ENCODE assay signal across 12 mouse cellular contexts in the genomic region with DNA sequence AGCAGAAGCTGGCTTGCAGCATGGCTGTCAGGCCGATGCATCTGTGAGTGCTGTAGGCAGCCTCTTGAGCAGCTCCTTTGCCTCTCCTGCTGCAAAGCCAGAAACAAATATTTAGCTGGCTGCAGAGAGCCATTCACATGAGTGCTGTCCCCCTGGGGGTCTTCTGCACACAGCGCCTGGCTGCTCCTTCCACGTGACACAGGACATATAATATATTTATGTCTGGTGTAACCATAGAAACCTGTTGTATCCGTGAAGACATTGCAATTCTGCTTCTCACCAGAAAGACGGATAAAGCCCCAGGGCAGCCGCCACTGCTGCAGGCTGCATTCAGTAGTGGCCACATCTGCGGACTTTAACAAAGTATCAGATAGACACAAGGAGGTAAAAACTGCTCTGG.
DNase-seq lines count a peak whose midpoint lies in the region; ATAC-seq and TF ChIP-seq lines count a peak whose summit lies in the region.
"Had no signal": no experiment of that assay in that cellular context is flagged by ENCODE, and none has a peak within 500 bp of the region (broad histone marks: within the 10 kb centered on the region; RNA-seq: fewer than 3 reads in every experiment).

No protein-coding gene starts in this region.

- peaks cover 5% of the 10 kb centered on the region; the same call in 1 of the 2 replicates for H3K36me3 ChIP-seq in lung, embryonic 14.5 days (ENCODE audit: insufficient read depth)
- H3K36me3 ChIP-seq in forebrain, embryonic 13.5 days (ENCODE audit: poor library complexity, severe bottlenecking), result no peaks in the 10 kb centered on the region
- H3K36me3 ChIP-seq in limb, embryonic 11.5 days (ENCODE audit: control insufficient read depth, insufficient read depth, low read length), result no peaks in the 10 kb centered on the region
- H3K36me3 ChIP-seq in neural tube, embryonic 13.5 days, result no peaks in the 10 kb centered on the region

- DNase-seq in lung, embryonic 14.5 days, result peak; percentile 68
- no peak for DNase-seq in lung, postnatal 4 days
- DNase-seq in limb, embryonic 11.5 days (ENCODE audit: low spot score), result peak; percentile 37
- no peak for DNase-seq in thymus, postnatal 14 days
- DNase-seq in heart, postnatal 36 days, result no peak
- no peak for DNase-seq in gastrocnemius, adult 2 months
- DNase-seq: cerebellum, adult 11-12 months; right cerebral cortex, postnatal 14 days; thymus, adult 2 months had no signal

- H3K9me3 ChIP-seq in lung, embryonic 14.5 days (ENCODE audit: low read depth, low read length), result no peaks in the 10 kb centered on the region
- H3K9me3 ChIP-seq in forebrain, embryonic 13.5 days (replicated peaks), result no peaks in the 10 kb centered on the region
- no peaks in the 10 kb centered on the region for H3K9me3 ChIP-seq in limb, embryonic 11.5 days (ENCODE audit: control insufficient read depth, low read length)
- no peaks in the 10 kb centered on the region for H3K9me3 ChIP-seq in neural tube, embryonic 13.5 days

- no peak overlapping the region for H3K9ac ChIP-seq in lung, embryonic 14.5 days
- H3K9ac ChIP-seq in forebrain, embryonic 13.5 days, result peak overlapping the region; percentile 50
- no peak overlapping the region for H3K9ac ChIP-seq in limb, embryonic 11.5 days (ENCODE audit: low read length)
- H3K9ac ChIP-seq in neural tube, embryonic 13.5 days, result peak overlapping the region; percentile 66

- TF ChIP-seq CTCF in lung, embryonic 14.5 days (IDR thresholded peaks at IDR 0.05; ENCODE audit: low read depth), result no peak
- TF ChIP-seq CTCF in gastrocnemius, adult 2 months (IDR thresholded peaks at IDR 0.05), result no peak

- H3K27me3 ChIP-seq in lung, embryonic 14.5 days (ENCODE audit: insufficient read depth, low read length), result no peaks in the 10 kb centered on the region
- no peaks in the 10 kb centered on the region for H3K27me3 ChIP-seq in forebrain, embryonic 13.5 days
- no peaks in the 10 kb centered on the region for H3K27me3 ChIP-seq in limb, embryonic 11.5 days (ENCODE audit: control insufficient read depth, insufficient read depth, low read length)
- no peaks in the 10 kb centered on the region for H3K27me3 ChIP-seq in neural tube, embryonic 13.5 days
- H3K27me3 ChIP-seq: CH12.LX had no signal

- 14% methylated on average over 7 of the region's 7 CpGs for WGBS in lung, embryonic 14.5 days
- 17% methylated on average over 7 of the region's 7 CpGs for WGBS in forebrain, embryonic 13.5 days
- 26% methylated on average over 7 of the region's 7 CpGs for WGBS in limb, embryonic 11.5 days
- WGBS in neural tube, embryonic 13.5 days, result 4% methylated on average over 7 of the region's 7 CpGs

- intact Hi-C loops in heart, postnatal 36 days (cut with DNase I), result loop anchor here (2.0 to 5.0 kb wide), 3 partner anchors 279 to 419 kb away; no protein-coding TSS in a partner anchor
- intact Hi-C loops in gastrocnemius, adult 2 months (cut with DNase I), result loop anchor here (5.0 kb wide), 2 partner anchors 274 to 414 kb away; no protein-coding TSS in a partner anchor

- no peak overlapping the region for H3K4me2 ChIP-seq in lung, embryonic 14.5 days
- H3K4me2 ChIP-seq in forebrain, embryonic 13.5 days, result peak overlapping the region; percentile 28
- no peak overlapping the region for H3K4me2 ChIP-seq in limb, embryonic 11.5 days (ENCODE audit: low read depth, severe bottlenecking)
- H3K4me2 ChIP-seq in neural tube, embryonic 13.5 days, result peak overlapping the region; percentile 49

- peaks cover 10% of the 10 kb centered on the region; the same call in 1 of the 2 replicates for H3K4me1 ChIP-seq in lung, embryonic 14.5 days (ENCODE audit: insufficient read depth)
- peaks cover 37% of the 10 kb centered on the region for H3K4me1 ChIP-seq in forebrain, embryonic 13.5 days
- peaks cover 13% of the 10 kb centered on the region for H3K4me1 ChIP-seq in limb, embryonic 11.5 days (ENCODE audit: control insufficient read depth, insufficient read depth, low read length)
- peaks cover 57% of the 10 kb centered on the region for H3K4me1 ChIP-seq in neural tube, embryonic 13.5 days (replicated peaks)

- peak; percentile 55 for ATAC-seq in lung, embryonic 14.5 days (ENCODE audit: insufficient read depth)
- ATAC-seq in forebrain, embryonic 13.5 days, result peak; percentile 24; the same call in 1 of the 2 replicates
- peak; percentile 52; the same call in 1 of the 2 replicates for ATAC-seq in limb, embryonic 11.5 days (ENCODE audit: insufficient number of reproducible peaks, low FRiP score, low TSS enrichment, low read depth)
- peak; percentile 84 for ATAC-seq in neural tube, embryonic 13.5 days (ENCODE audit: low read depth)

- no peak overlapping the region for H3K27ac ChIP-seq in lung, embryonic 14.5 days (ENCODE audit: low read depth)
- peak overlapping the region; percentile 83 for H3K27ac ChIP-seq in forebrain, embryonic 13.5 days
- peak overlapping the region; percentile 54; the same call in 1 of the 2 replicates for H3K27ac ChIP-seq in limb, embryonic 11.5 days (replicated peaks; ENCODE audit: low read depth, low read length)
- peak overlapping the region; percentile 97 for H3K27ac ChIP-seq in neural tube, embryonic 13.5 days (replicated peaks)
- no peak overlapping the region for H3K27ac ChIP-seq in gastrocnemius, adult 2 months

- H3K4me3 ChIP-seq in lung, embryonic 14.5 days (ENCODE audit: low read depth, low read length), result no peak overlapping the region
- H3K4me3 ChIP-seq in forebrain, embryonic 13.5 days, result no peak overlapping the region
- no peak overlapping the region for H3K4me3 ChIP-seq in limb, embryonic 11.5 days (ENCODE audit: low read depth, low read length)
- peak overlapping the region; percentile 21 for H3K4me3 ChIP-seq in neural tube, embryonic 13.5 days
- no peak overlapping the region for H3K4me3 ChIP-seq in gastrocnemius, adult 2 months

Comparison
In these comparisons a context has a peak if more than half of its experiments do, and no peak if none do; other contexts are left out.
1. DNase-seq: peak in lung, embryonic 14.5 days (single experiment) and limb, embryonic 11.5 days (single experiment); none in lung, postnatal 4 days (0 of 2), thymus, postnatal 14 days (single experiment), heart, postnatal 36 days (0 of 2) and gastrocnemius, adult 2 months (single experiment).
2. ATAC-seq: peak in every context shown above with its lines; median percentile 84 in neural tube, embryonic 13.5 days; 55 in lung, embryonic 14.5 days; 52 in limb, embryonic 11.5 days; 24 in forebrain, embryonic 13.5 days.
3. H3K27ac ChIP-seq: peak in forebrain, embryonic 13.5 days (single experiment), limb, embryonic 11.5 days (single experiment) and neural tube, embryonic 13.5 days (single experiment); none in lung, embryonic 14.5 days (single experiment) and gastrocnemius, adult 2 months (single experiment).
4. H3K4me2 ChIP-seq: peak in forebrain, embryonic 13.5 days (single experiment) and neural tube, embryonic 13.5 days (single experiment); none in lung, embryonic 14.5 days (single experiment) and limb, embryonic 11.5 days (single experiment).
5. H3K9ac ChIP-seq: peak in forebrain, embryonic 13.5 days (single experiment) and neural tube, embryonic 13.5 days (single experiment); none in lung, embryonic 14.5 days (single experiment) and limb, embryonic 11.5 days (single experiment).